Mouse (Mus musculus): ENCODE measurements around the gene Arfip2. TPM values are rescaled to one million over a fixed set of nuclear protein-coding genes. Genes with fewer than 3 reads are reported as not detected.

The Arfip2 gene
- total RNA-seq, 2 experiments from 2014 or later: 98.9 to 105 TPM

GRCm38 (mm10) chr7:105602860-105603623, 37.2 kb downstream of the Arfip2 start:
- peak; percentile 44 to 64 for DNase-seq (ENCODE audit: low spot score in 2 of 2)
- H3K4me3 ChIP-seq: no peak overlapping the region
- peak; percentile 85 for TF ChIP-seq CTCF (conservative IDR thresholded peaks at IDR 0.05)
- no peak overlapping the region for H3K27ac ChIP-seq

DNA sequence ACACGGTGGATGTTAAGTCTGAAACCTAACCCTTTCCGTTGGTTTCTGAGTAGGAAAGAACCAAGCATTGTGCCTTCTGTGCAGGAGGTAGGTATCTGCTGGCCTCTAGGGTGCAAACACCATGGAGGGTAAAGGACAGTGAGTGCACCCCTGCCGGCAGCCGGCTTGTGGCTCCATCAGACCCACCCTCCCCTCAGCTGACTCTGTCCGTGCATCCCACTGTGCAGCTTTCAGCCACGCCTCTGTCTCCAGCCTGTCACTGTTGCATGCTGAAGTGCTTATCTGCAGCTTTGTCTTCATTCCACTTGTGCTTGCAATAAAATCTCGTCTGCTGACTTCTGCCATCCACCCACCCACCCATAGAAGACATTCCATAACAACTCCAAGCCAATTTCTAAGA, 50.1 kb downstream of the Arfip2 start:
- no peak for TF ChIP-seq CTCF (conservative IDR thresholded peaks at IDR 0.05)
- Histone ChIP-seq H3K27ac (no peak overlapping the region), H3K4me3 (no peak overlapping the region)
- no peak for DNase-seq (ENCODE audit: low spot score in 2 of 2)

GRCm38 (mm10) chr7:105588325-105588912, 51.8 kb downstream of the Arfip2 start:
- no peak for TF ChIP-seq CTCF (conservative IDR thresholded peaks at IDR 0.05)
- DNase-seq (ENCODE audit: low spot score in 2 of 2): no peak
- Histone ChIP-seq H3K27ac (no peak overlapping the region), H3K4me3 (no peak overlapping the region)

Other genes with a start within 250 kb of the Arfip2 start
- 10 to 100 TPM; 59.7 to 66.1 TPM for gene Fam160a2, start 240.4 kb downstream of the Arfip2 start, total RNA-seq (2021)
- gene Cnga4, start 235.8 kb downstream of the Arfip2 start, total RNA-seq (2021): under 1 TPM; 0.69 to 0.90 TPM
- 1 to 10 TPM; 6.2 to 6.5 TPM for gene Cckbr, start 214.7 kb downstream of the Arfip2 start, total RNA-seq (2021)
- gene Cavin3, start 158.1 kb downstream of the Arfip2 start, total RNA-seq (2021): 10 to 100 TPM; 13.9 to 14.2 TPM
- 10 to 100 TPM; 82.7 to 86.2 TPM for gene Smpd1, start 86.1 kb downstream of the Arfip2 start, total RNA-seq (2021)
- 100 to 1,000 TPM; 360 to 370 TPM for gene Apbb1, start 58.8 kb downstream of the Arfip2 start, total RNA-seq (2021)
- under 1 TPM in 1 of 2 experiments, not detected in 1; 0.23 TPM for gene Hpx, start 40.3 kb downstream of the Arfip2 start, total RNA-seq (2021)
- gene Trim3, start 6.8 kb downstream of the Arfip2 start, total RNA-seq (2021): 100 to 1,000 TPM; 140 to 142 TPM
- 10 to 100 TPM; 67.4 to 73.7 TPM for gene Timm10b, start 360 bp downstream of the Arfip2 start, total RNA-seq (2021)
- 10 to 100 TPM in 1 of 2 experiments, 1 to 10 TPM in 1; 6.9 to 12.7 TPM for gene Gm45799, start 136 bp upstream of the Arfip2 start, total RNA-seq (2021)
- 1 to 10 TPM; 6.9 to 8.5 TPM for gene Dnhd1, start 10.4 kb upstream of the Arfip2 start, total RNA-seq (2021)
- 10 to 100 TPM; 79.7 to 83.2 TPM for gene Ilk, start 96.2 kb upstream of the Arfip2 start, total RNA-seq (2021)
- gene Rrp8, start 97.0 kb upstream of the Arfip2 start, total RNA-seq (2021): 10 to 100 TPM in 1 of 2 experiments, 1 to 10 TPM in 1; 8.9 to 14.3 TPM
- 100 to 1,000 TPM; 112 to 120 TPM for gene Taf10, start 103.9 kb upstream of the Arfip2 start, total RNA-seq (2021)
- 10 to 100 TPM; 73.2 to 73.4 TPM for gene Tpp1, start 111.8 kb upstream of the Arfip2 start, total RNA-seq (2021)
- gene Dchs1, start 147.2 kb upstream of the Arfip2 start, total RNA-seq (2021): 10 to 100 TPM; 14.1 to 15.1 TPM
- 100 to 1,000 TPM; 104 to 108 TPM for gene Mrpl17, start 170.7 kb upstream of the Arfip2 start, total RNA-seq (2021)

Data from layer of hippocampus, adult 2 months (tissue).